Mouse (Mus musculus): ENCODE measurements around the gene Klf13. TPM values are rescaled to one million over a fixed set of nuclear protein-coding genes. Genes with fewer than 3 reads are reported as not detected.
A peak's percentile ranks its signal among the peaks of the same experiment; 100 is the strongest.

Gene Klf13
- polyA plus RNA-seq, 1 experiment from 2014 or later = 29.6 TPM

DNA sequence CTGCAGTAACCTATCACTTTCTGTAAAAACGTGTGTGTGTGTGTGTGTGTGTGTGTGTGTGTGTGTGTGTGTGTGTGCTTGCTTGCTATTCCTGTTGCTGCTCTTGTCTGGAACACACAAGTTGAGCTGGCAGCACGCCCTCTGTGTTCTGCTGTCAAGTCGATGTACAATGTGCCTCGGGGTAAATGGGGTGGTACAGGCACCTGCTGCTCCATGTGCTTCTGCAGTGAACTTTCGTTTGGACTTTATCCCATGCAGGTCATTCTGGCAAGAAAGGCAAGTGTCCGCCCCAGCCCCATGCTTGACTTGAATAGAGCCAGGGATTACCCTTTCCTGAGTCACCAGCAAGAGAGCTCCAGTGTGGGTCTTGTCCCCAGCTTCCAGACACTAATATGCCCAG lies 21.0 kb downstream of the Klf13 start:
- WGBS = 88% methylated on average over 6 of the region's 6 CpGs
- Histone ChIP-seq H3K4me1 (peaks cover 32% of the 10 kb centered on the region), H3K9me3 (replicated peaks) (no peaks in the 10 kb centered on the region), H3K4me3 (no peak overlapping the region), H3K36me3 (peaks cover 17% of the 10 kb centered on the region), H3K27me3 (ENCODE audit: low read depth, poor library complexity, severe bottlenecking) (no peaks in the 10 kb centered on the region), H3K27ac (replicated peaks) (no peak overlapping the region)
- no peak for DNase-seq (ENCODE audit: low spot score)

GRCm38 (mm10) chr7:63916268-63916907 lies 22.3 kb downstream of the Klf13 start, which contains the start of gene E030018B13Rik:
Gene E030018B13Rik (plus strand): TSS chr7:63916857.
- H3K36me3 ChIP-seq = peaks cover 15% of the 10 kb centered on the region
- DNase-seq (ENCODE audit: low spot score) = no peak
- H3K9me3 ChIP-seq (replicated peaks) = no peaks in the 10 kb centered on the region
- no peak within 1 kb of the TSS for H3K4me3 ChIP-seq
- peaks cover 37% of the 10 kb centered on the region for H3K4me1 ChIP-seq
- H3K27me3 ChIP-seq (ENCODE audit: low read depth, poor library complexity, severe bottlenecking) = no peaks in the 10 kb centered on the region
- H3K27ac ChIP-seq (replicated peaks) = no peak within 1 kb of the TSS
- 89% methylated on average over 6 of the region's 6 CpGs for WGBS

DNA sequence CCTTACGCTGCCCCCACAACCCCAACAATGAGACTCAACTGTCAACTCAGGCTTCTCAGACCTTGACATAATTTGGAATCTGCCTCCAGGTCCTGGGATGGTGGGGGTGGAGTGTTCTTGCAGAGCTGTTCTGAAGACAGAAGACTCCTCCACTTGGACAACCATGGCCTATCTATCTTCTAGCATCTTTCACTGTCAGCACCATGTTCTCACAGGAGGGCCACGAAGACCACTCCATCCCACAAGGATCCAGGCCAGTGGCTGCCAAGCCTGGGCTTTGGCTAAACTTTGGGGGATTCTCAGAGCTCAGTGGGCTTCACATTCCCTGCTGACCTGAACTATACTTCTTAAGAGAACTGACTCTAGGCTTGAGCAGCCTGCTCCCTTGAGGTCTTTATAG lies 23.8 kb downstream of the Klf13 start:
- H3K27ac ChIP-seq (replicated peaks) = no peak overlapping the region
- H3K4me1 ChIP-seq = peaks cover 51% of the 10 kb centered on the region

GRCm38 (mm10) chr7:63913724-63914692 lies 24.7 kb downstream of the Klf13 start:
- peak overlapping the region; percentile 71 for H3K27ac ChIP-seq (replicated peaks)
- DNase-seq (ENCODE audit: low spot score) = no peak

More for the DNA sequence above, 23.8 kb downstream of the Klf13 start:
- Histone ChIP-seq H3K36me3 (peaks cover 10% of the 10 kb centered on the region), H3K4me3 (no peak overlapping the region), H3K9me3 (replicated peaks) (no peaks in the 10 kb centered on the region), H3K27me3 (ENCODE audit: low read depth, poor library complexity, severe bottlenecking) (no peaks in the 10 kb centered on the region)
- WGBS = 92% methylated on average over 2 of the region's 2 CpGs
- no peak for DNase-seq (ENCODE audit: low spot score)

DNA sequence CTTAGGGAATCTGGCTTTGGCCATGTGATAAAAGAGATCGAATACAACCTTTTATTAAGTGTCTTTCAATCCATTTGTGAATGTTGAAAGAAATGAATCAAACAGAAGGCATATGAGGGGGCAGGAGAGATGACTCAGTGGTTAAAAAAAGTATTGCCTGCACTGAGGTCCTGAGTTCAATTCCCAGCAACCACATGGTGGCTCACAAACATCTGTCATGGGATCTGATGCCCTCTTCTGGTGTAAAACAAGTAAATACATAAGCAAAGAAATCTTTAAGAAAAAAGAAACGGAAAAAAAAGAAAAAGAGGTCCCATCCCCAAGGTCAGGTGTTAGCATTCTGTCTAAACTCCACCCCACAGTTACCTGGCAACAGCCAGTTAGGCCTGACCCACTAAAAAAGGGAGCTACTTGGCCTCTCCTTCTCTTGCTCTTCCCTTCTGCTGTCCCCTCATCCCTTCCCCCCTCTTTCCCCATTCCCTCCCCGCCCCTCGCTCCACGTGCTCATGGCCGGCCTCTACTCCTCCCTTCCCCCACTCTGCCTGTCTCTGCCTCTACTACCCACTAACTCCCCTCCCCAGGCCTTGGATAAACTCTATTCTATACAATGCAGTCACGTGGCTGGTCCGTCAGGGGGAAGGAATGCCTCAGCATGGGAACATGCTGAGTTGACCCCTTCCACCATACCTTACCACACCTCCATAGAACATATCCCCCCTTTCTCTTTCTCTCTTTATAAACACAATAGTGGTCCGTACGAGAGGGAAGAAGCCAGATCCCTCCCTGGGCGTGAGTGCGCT lies 25.6 kb downstream of the Klf13 start:
- Histone ChIP-seq H3K27ac (replicated peaks) (peak overlapping the region; percentile 71), H3K27me3 (ENCODE audit: low read depth, poor library complexity, severe bottlenecking) (no peaks in the 10 kb centered on the region), H3K4me3 (peak overlapping the region; percentile 14; the same call in 1 of the 2 replicates), H3K9me3 (replicated peaks) (no peaks in the 10 kb centered on the region), H3K4me1 (peaks cover 64% of the 10 kb centered on the region), H3K36me3 (peaks cover 10% of the 10 kb centered on the region)
- WGBS = 16% methylated on average over 12 of the region's 12 CpGs
- peak; percentile 44 for DNase-seq (ENCODE audit: low spot score)

More at GRCm38 (mm10) chr7:63913724-63914692, 24.7 kb downstream of the Klf13 start:
- H3K27me3 ChIP-seq (ENCODE audit: low read depth, poor library complexity, severe bottlenecking) = no peaks in the 10 kb centered on the region
- no peaks in the 10 kb centered on the region for H3K9me3 ChIP-seq (replicated peaks)
- H3K36me3 ChIP-seq = peaks cover 10% of the 10 kb centered on the region
- H3K4me3 ChIP-seq = 0 out of 2 replicates have a peak overlapping the region, but pooled peaks have one; percentile 14
- H3K4me1 ChIP-seq = peaks cover 56% of the 10 kb centered on the region
- 45% methylated on average over 10 of the region's 10 CpGs for WGBS

- 12% methylated on average over 7 of the region's 7 CpGs for WGBS
- H3K4me1 ChIP-seq = peaks cover 70% of the 10 kb centered on the region
- DNase-seq (ENCODE audit: low spot score) = peak; percentile 30
Observed at GRCm38 (mm10) chr7:63912234-63912810, 26.4 kb downstream of the Klf13 start.

DNA sequence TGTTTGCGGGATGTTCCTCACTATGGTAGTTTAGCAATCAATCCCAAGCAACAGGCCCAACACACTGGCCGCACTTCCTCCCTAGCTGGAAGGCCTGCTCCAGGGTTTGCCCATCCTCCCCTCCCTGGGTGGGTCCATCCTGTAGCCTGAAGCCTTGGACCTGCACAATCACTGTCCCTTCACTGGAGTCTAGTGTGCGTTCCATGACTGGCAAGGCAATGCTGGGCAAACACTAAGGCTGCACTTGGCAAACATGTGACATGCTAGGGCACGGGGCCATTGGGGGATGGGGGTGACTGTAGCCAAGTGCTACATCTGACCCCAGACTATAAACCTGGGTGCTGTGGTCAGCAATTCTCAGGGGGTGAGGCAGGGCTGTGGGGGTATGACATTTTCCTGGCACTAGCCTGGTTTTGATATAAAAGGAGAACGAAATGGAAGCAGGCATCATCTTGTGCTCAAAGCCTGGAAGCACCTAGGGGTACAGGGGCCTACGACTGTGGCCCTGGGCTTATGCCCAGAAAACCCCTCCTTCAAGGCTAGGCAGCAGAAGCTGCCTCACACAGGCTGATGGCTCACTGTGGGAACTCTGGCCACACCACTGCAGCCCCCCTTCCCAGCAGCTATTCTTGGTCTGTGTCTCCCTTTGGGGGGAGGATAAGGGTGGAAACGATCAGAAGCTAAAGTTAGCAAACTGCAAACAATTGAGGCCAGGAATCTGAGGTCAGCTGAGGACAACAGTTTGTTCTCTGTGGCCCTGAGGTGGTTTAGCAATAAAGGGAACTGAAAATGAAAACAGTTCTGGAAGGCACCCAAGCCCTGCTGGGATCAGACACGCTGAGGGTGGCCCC lies 27.1 kb downstream of the Klf13 start:
- H3K9me3 ChIP-seq (replicated peaks) = no peaks in the 10 kb centered on the region
- 59% methylated on average over 8 of the region's 8 CpGs for WGBS
- no peak for DNase-seq (ENCODE audit: low spot score)
- no peaks in the 10 kb centered on the region for H3K27me3 ChIP-seq (ENCODE audit: low read depth, poor library complexity, severe bottlenecking)
- H3K4me3 ChIP-seq = no peak overlapping the region
- peaks cover 70% of the 10 kb centered on the region for H3K4me1 ChIP-seq
- H3K27ac ChIP-seq (replicated peaks) = peak overlapping the region; percentile 71
- no peaks in the 10 kb centered on the region; the same call in 1 of the 2 replicates for H3K36me3 ChIP-seq

More at GRCm38 (mm10) chr7:63912234-63912810, 26.4 kb downstream of the Klf13 start:
- Histone ChIP-seq H3K27ac (replicated peaks) (peak overlapping the region; percentile 71), H3K27me3 (ENCODE audit: low read depth, poor library complexity, severe bottlenecking) (no peaks in the 10 kb centered on the region), H3K9me3 (replicated peaks) (no peaks in the 10 kb centered on the region), H3K4me3 (0 out of 2 replicates have a peak overlapping the region, but pooled peaks have one; percentile 7), H3K36me3 (peaks cover 4% of the 10 kb centered on the region)

- H3K4me3 ChIP-seq = no peak overlapping the region
- 40% methylated on average over 4 of the region's 4 CpGs for WGBS
- H3K36me3 ChIP-seq = no peaks in the 10 kb centered on the region
- H3K9me3 ChIP-seq (replicated peaks) = no peaks in the 10 kb centered on the region
- DNase-seq (ENCODE audit: low spot score) = no peak
- H3K27me3 ChIP-seq (ENCODE audit: low read depth, poor library complexity, severe bottlenecking) = no peaks in the 10 kb centered on the region
- 0 out of 2 replicates have a peak overlapping the region, but pooled peaks have one; percentile 71 for H3K27ac ChIP-seq (replicated peaks)
- H3K4me1 ChIP-seq = peaks cover 70% of the 10 kb centered on the region
Observed at GRCm38 (mm10) chr7:63910912-63911311, 27.8 kb downstream of the Klf13 start.

GRCm38 (mm10) chr7:63910225-63910624 lies 28.5 kb downstream of the Klf13 start:
- 82% methylated on average over 5 of the region's 5 CpGs for WGBS
- no peak overlapping the region for H3K27ac ChIP-seq (replicated peaks)
- peaks cover 70% of the 10 kb centered on the region for H3K4me1 ChIP-seq
- H3K36me3 ChIP-seq = no peaks in the 10 kb centered on the region
- no peaks in the 10 kb centered on the region for H3K27me3 ChIP-seq (ENCODE audit: low read depth, poor library complexity, severe bottlenecking)
- no peak for DNase-seq (ENCODE audit: low spot score)
- no peaks in the 10 kb centered on the region for H3K9me3 ChIP-seq (replicated peaks)
- no peak overlapping the region for H3K4me3 ChIP-seq

GRCm38 (mm10) chr7:63908496-63909285 lies 30.0 kb downstream of the Klf13 start:
- Histone ChIP-seq H3K9me3 (replicated peaks) (no peaks in the 10 kb centered on the region), H3K27ac (replicated peaks) (peak overlapping the region; percentile 38; the same call in 1 of the 2 replicates), H3K4me3 (no peak overlapping the region), H3K36me3 (no peaks in the 10 kb centered on the region), H3K4me1 (peaks cover 56% of the 10 kb centered on the region), H3K27me3 (ENCODE audit: low read depth, poor library complexity, severe bottlenecking) (no peaks in the 10 kb centered on the region)
- WGBS = 45% methylated on average over 9 of the region's 11 CpGs
- peak; percentile 13 for DNase-seq (ENCODE audit: low spot score)
